Mouse (Mus musculus) ovary, adult 18-20 months (tissue): ENCODE results near the gene Nkx1-2.
A peak's percentile ranks its signal among the peaks of the same experiment; 100 is the strongest.

Source experiments
- DNase-seq: peaks from one replicate; pipeline ENCODE4 v3.0.0; 2022; ENCODE audit warnings: low spot score, mixed read lengths

The Nkx1-2 gene

GRCm38 (mm10) chr7:132604720-132605119 lies 5.3 kb upstream of the Nkx1-2 start:
- DNase-seq = no peak

DNA sequence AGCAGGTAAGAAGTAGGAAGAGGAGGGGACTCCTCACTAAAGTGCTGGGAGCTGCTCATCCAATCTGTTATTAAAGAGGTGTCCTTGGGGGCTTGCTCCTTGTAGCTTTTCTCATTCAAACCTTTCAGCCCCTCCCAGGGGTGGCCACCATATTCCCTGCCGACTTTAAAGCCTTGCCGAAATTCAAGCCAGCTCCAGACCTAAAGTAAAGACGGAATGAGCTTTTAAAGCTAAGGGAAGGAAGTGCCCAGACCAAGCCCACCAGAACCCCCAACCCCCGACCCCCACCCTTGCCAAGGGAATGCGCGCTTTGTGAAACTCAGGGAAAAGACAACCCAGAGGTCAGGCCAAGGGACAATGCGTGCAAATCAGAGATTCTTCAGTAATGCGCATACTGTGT lies 1.5 kb upstream of the Nkx1-2 start:
- DNase-seq = no peak

DNA sequence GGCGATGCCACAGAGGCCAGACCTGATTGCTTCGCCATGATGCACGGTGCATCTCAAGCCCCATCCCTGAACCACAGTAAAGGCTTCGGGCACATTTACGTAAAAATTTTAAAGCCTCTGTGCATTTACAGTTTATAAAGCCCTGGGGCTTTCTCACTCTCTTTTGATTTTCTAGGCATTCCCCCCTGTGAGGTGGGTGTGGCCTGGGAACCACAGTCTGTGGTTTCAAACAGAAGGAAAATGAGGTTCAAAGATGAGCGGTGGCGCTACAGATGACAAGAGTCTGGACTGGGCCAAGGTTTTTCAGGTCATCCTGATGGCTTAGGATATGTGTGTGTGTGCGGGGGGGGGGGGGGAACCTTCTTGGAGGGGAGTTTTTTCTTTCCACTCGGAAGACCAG lies 589 bp upstream of the Nkx1-2 start:
- DNase-seq = no peak

- DNase-seq = no peak
These were observed 2.0 kb downstream of the Nkx1-2 start for GRCm38 (mm10) chr7:132597251-132598041.

GRCm38 (mm10) chr7:132596557-132597250 lies 2.7 kb downstream of the Nkx1-2 start:
- no peak for DNase-seq

GRCm38 (mm10) chr7:132595787-132596186 lies 3.6 kb downstream of the Nkx1-2 start:
- no peak for DNase-seq

GRCm38 (mm10) chr7:132594325-132594724 lies 5.1 kb downstream of the Nkx1-2 start:
- DNase-seq = no peak

- no peak for DNase-seq
These were observed 5.7 kb downstream of the Nkx1-2 start for GRCm38 (mm10) chr7:132593762-132594161.

- no peak for DNase-seq
These were observed 9.8 kb downstream of the Nkx1-2 start for GRCm38 (mm10) chr7:132589610-132590009.

GRCm38 (mm10) chr7:132587167-132587566 lies 12.3 kb downstream of the Nkx1-2 start:
- DNase-seq = no peak

DNA sequence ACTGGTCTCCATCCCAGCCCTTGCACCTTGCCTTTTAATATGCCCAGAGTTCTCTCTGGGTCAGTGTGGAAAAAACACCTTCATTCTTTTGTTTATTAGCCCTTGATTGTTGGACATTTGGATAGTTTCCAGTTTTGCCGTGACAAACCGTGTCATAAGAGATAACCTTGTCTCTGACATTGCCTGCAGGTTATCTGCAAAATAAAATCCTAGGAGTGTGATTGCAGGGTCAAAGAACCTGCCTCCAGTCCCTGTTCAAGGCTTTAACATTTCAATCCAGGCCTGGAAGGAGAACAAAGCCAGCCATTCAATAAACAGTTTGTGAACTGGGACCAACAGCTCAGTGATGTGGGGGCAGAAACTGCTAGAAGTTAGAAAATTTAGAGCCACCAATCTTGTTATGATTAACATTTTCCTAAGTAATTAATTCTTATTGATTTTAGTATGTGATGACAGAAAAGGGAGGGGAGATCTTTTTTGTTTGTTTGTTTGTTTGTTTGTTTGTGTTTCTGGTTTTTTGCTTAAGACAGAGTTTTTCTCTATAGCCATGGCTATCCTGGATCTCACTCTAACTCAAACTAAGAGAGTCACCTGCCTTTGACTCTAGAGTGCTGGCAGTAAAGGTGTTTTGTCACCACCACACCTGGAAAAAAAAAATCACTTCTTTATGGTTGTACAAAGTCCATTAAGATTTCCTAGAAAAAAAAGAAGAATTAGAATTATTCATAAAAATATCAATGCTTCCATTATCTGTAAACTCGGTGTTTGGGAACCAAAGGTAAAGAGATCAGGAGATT lies 13.5 kb downstream of the Nkx1-2 start:
- DNase-seq = no peak

DNA sequence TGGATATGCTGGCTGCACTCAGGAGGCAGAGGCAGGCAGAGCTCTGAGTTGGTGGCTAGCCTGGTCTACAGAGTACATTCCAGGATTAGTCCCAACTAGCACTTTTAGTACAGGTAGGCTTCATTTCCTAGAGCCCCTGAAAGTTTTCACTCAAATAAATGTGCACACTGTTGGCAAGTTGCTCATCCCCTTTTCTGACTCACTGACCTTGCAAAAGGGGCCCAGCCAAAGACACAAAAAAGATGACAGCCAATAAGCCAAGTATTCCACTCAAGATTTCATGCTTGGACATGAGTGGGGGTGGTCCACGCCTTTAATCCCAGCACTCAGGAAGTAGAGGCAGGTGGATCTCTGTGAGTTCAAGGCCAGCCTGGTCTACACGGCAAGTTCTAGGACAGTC lies 18.0 kb downstream of the Nkx1-2 start:
- DNase-seq = no peak

DNA sequence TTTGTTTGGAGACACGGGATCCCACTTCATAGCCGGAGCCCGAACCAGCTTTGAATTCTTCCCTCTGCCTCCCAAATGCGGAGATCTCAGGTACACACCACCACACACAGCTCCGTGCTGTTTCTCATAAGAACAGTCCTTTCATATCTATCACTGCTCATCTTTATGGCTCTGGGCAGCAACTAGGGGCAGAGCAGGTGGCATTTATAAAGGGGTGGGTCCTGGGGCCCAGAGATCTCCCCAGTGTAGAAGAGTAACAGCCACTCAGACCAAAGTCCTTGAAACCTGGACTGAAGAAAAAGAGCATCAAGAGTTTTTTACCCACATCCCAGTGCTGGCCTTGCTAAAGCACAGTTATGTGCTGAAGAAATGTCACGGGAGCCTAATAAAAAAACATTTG lies 18.9 kb downstream of the Nkx1-2 start:
- no peak for DNase-seq

GRCm38 (mm10) chr7:132576891-132577290 lies 22.5 kb downstream of the Nkx1-2 start:
- DNase-seq = no peak

GRCm38 (mm10) chr7:132576116-132576650 lies 23.3 kb downstream of the Nkx1-2 start, which contains the start of gene Oat:
TSS of gene Oat (minus strand) at chr7:132576398.
- DNase-seq = peak; percentile 95

- peak; percentile 68 for DNase-seq
These were observed 23.8 kb downstream of the Nkx1-2 start for GRCm38 (mm10) chr7:132575623-132576022.

DNA sequence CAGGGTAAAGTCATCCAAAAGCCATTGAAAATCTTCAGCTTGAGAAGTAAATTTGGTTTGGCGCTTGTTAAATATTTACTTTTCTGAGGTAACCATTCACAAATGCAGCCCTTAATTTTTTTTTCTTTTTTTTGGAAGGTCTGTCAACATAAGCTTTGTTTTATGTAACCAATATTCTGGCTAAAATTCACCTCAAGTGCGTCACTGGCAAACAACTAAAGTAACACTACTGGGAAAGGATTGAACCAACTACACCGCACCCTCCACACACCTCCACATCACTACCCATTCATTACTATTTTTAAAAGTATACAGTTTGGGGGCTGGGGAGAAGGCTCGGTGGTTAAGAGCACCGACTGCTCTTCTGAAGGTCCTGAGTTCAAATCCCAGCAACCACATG lies 24.8 kb downstream of the Nkx1-2 start:
- DNase-seq = no peak

GRCm38 (mm10) chr7:132573205-132573604 lies 26.2 kb downstream of the Nkx1-2 start:
- no peak for DNase-seq

DNA sequence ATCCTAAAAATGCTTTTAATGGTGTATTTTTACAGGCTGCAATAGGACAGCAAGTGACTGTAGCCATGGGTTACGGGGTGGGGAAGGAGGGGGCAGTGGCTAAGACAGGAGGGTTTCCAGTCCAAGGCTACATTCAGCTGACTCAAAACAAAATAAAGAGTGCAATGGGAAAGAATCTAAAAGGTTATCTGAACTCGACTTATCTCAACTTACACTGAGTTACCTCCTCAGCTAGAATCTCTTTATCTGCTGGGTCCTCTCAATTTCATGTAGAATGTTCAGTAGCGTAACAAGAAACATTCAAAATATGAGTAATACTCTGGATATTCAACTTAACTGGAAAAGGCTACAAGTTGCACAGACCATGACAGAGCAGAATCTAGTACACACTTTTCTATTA lies 26.7 kb downstream of the Nkx1-2 start:
- DNase-seq = no peak

- no peak for DNase-seq
These were observed 28.0 kb downstream of the Nkx1-2 start for GRCm38 (mm10) chr7:132571481-132571880.

DNA sequence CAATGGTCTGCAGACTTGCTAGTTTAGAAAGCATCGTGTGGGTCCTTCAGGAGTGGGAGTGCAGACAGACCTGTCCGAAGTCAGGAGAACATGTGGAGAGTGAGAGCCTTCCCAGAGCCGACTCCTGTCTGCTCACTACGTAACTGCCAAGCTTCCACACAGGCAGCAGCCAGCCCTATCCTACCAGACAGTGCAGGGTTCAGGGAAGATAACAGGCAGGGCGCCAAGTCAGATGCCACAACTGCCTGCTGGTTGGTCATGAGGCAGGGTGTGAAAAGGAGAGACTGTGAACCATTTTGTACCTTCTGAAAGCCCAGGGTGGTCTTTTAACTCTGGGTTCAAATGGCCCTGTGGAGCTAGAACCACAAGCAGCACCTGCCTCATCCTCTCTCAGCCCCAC lies 29.4 kb downstream of the Nkx1-2 start:
- DNase-seq = peak; percentile 32

- no peak for DNase-seq
These were observed 30.6 kb downstream of the Nkx1-2 start for GRCm38 (mm10) chr7:132568817-132569216.
